Mouse (Mus musculus) forebrain, embryonic 11.5 days (tissue): ENCODE measurements at regions not wholly inside any gene's neighbourhood (a gene's known extent, or its start where the extent isn't known, plus 50 kb on each side); places are given as distances from the start of the nearest gene placed in this dataset.

ENCODE experiments used
- ATAC-seq: fragments of 200-750 bp; cut with Nextera tagmentation; replicated peaks from 2 replicates; pipeline ENCODE4 v1.8.0; 2017; ENCODE audit warnings: moderate TSS enrichment; ENCODE audit not compliant: low FRiP score
- DNase-seq: peaks from one replicate; pipeline ENCODE4 v3.0.0-alpha.2; 2017; ENCODE audit warnings: low spot score
- H3K27ac ChIP-seq: fragments of 300-500 bp; sonication (generic); 2 replicates; pipeline ENCODE4 v1.5.1; 2014; ENCODE audit warnings: low read depth, low read length
- H3K27me3 ChIP-seq: fragments of 300-500 bp; sonication (generic); 2 replicates; pipeline ENCODE4 v1.6.1; 2014; ENCODE audit warnings: mild to moderate bottlenecking, low read length, mixed read lengths; ENCODE audit not compliant: control insufficient read depth, insufficient read depth
- H3K36me3 ChIP-seq: fragments of 300-500 bp; sonication (generic); 2 replicates; pipeline ENCODE4 v1.6.1; 2014; ENCODE audit warnings: mild to moderate bottlenecking, low read length, moderate library complexity, mixed read lengths; ENCODE audit not compliant: control insufficient read depth, insufficient read depth
- H3K4me1 ChIP-seq: fragments of 300-500 bp; sonication (generic); replicated peaks from 2 replicates; pipeline ENCODE4 v1.6.1; 2014; ENCODE audit warnings: low read length, mixed read lengths; ENCODE audit not compliant: control insufficient read depth, insufficient read depth
- H3K4me2 ChIP-seq: fragments of 300-500 bp; sonication (generic); 2 replicates; pipeline ENCODE4 v1.6.1; 2014; ENCODE audit warnings: low read depth, mild to moderate bottlenecking, low read length, moderate library complexity, mixed read lengths; ENCODE audit not compliant: severe bottlenecking
- H3K4me3 ChIP-seq: fragments of 300-500 bp; sonication (generic); 2 replicates; pipeline ENCODE4 v1.5.1; 2014; ENCODE audit warnings: low read depth, low read length
- H3K9ac ChIP-seq: fragments of 300-500 bp; sonication (generic); 2 replicates; pipeline ENCODE4 v1.6.1; 2014; ENCODE audit warnings: low read length
- H3K9me3 ChIP-seq: fragments of 300-500 bp; sonication (generic); 2 replicates; pipeline ENCODE4 v1.6.1; 2016; ENCODE audit warnings: low read length, mixed read lengths; ENCODE audit not compliant: control insufficient read depth
- WGBS: fragments of 180-500 bp; shearing (Covaris S2); extraction: QIAGEN DNeasy Blood & Tissue Kit; methylation state at CpG from one replicate; pipeline ENCODE4 v1.1.7; 2014; 5-methylcytosine and 5-hydroxymethylcytosine counted together

DNA sequence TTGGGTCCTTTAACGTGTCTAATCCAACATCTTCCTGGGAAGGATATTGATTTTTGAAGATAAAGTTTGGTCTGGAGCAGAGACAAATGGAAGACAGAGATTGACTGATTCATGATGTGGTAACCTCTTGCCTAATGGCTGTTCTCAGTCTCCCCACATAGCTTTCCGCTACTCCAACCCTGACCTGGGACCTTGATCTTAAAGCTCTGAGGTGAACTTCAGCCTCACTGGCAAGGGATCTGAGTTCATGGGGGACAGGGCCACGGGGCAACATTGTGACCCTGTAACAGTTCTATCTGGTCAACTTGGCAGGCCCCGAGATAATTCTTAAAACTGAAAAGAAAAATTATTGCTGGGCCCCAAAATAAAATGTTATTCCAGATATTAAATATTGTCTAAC is 107.5 kb upstream of the Rad23b start:
- Histone ChIP-seq H3K4me3 (no peak overlapping the region), H3K9me3 (no peaks in the 10 kb centered on the region), H3K27ac (no peak overlapping the region), H3K4me1 (peaks cover 5% of the 10 kb centered on the region), H3K4me2 (no peak overlapping the region), H3K27me3 (no peaks in the 10 kb centered on the region), H3K36me3 (no peaks in the 10 kb centered on the region), H3K9ac (no peak overlapping the region)
- ATAC-seq = no peak
- no peak for DNase-seq
- 84% methylated on average over 4 of the region's 4 CpGs for WGBS

DNA sequence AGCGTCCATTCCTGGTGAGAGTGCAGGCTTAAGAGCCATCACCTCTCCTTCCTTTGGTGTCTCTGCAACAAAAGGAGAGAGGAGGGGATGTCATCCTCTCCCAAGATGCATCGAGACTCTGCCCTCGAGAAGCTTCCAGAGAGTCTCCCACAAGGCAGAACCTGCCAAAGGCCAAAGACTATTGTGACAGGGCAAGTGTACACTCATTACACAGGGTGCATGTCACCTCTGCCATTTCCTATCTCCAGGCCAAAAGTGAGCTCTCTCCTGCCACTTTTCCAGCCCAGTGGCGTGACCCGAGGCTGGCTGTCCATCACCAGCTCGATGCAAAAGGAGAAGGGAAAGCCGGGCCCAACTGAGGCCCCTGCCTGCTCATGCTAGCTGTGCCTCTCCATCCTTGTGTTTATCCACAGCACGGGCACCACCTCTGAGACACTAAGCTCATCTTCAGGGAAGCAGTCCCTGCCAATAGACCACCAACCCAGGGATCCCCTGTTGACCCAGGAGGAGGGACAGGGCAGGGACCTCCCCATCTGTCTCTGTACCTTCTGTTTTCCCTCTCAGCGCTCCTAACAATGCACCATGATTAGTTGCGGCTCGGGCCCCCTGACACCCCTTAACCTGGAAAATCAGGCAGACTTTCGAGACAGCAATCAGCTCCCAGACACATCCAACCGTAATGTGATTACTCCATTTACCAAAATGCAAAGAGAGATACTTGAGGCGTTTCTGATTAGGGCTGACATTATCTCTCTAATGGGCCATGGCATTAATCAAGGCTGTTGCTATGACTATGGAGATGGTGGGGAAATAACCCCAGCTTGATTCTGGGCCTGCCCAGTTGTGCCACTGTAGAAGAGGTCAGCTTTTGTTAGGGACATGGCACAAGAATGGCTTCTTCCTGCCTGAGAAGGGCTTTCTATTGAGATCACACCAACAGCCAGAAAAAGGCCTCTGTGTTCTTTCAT is 106.5 kb upstream of the Rad23b start:
- no peak overlapping the region for H3K4me3 ChIP-seq
- no peaks in the 10 kb centered on the region for H3K36me3 ChIP-seq
- H3K9me3 ChIP-seq = no peaks in the 10 kb centered on the region
- H3K4me2 ChIP-seq = no peak overlapping the region
- 58% methylated on average over 14 of the region's 14 CpGs for WGBS
- H3K27me3 ChIP-seq = no peaks in the 10 kb centered on the region
- DNase-seq (no peak), ATAC-seq (no peak)
- no peak overlapping the region for H3K27ac ChIP-seq
- H3K4me1 ChIP-seq = peaks cover 5% of the 10 kb centered on the region
- no peak overlapping the region for H3K9ac ChIP-seq

DNA sequence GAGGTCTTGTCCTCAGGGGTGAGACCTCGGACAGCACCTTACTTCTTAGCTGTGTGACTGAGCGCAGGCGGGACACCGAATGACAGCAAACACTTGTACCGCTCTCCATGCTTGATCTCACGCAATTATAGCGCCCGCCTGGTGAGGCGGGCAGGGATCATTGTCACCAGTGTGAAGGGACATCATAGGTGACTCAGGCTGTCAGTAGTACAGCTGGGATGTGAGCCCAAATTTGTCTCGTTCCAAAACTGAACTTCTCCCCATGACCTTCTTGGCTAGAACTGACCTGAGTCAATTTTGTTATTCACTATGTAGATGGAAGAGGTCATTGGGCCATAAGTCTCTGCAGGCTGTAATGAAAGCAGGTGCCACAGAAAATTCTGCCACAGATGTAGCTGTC is 104.1 kb upstream of the Rad23b start:
- 83% methylated on average over 10 of the region's 10 CpGs for WGBS
- Histone ChIP-seq H3K36me3 (no peaks in the 10 kb centered on the region), H3K27ac (no peak overlapping the region), H3K9ac (no peak overlapping the region), H3K9me3 (no peaks in the 10 kb centered on the region), H3K27me3 (no peaks in the 10 kb centered on the region), H3K4me2 (no peak overlapping the region), H3K4me1 (peaks cover 4% of the 10 kb centered on the region), H3K4me3 (no peak overlapping the region)
- ATAC-seq (no peak), DNase-seq (no peak)

DNA sequence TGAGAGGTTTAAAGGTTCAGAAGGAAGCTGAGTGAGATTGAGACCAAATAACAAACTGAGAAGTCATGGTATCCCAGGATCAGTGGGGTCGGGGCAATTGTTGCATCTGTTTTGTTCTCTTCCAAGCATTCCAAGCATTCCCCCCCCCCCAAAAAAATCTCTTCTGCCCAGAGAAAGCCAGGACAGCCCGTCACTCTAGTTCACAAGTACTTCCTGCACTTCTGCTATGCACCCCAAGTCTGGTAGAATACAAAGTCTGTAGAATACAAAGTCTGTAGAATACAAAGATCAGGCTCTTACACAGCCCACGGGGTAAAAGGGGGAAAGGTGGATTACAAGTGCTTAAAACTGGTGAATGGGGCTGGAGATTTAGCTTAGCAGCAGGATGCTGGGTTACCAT is 99.5 kb upstream of the Rad23b start:
- WGBS = 4% methylated on average over 3 of the region's 3 CpGs
- peaks cover 2% of the 10 kb centered on the region; the same call in 1 of the 2 replicates for H3K4me1 ChIP-seq
- no peaks in the 10 kb centered on the region for H3K9me3 ChIP-seq
- H3K9ac ChIP-seq = no peak overlapping the region
- no peaks in the 10 kb centered on the region for H3K27me3 ChIP-seq
- H3K27ac ChIP-seq = no peak overlapping the region
- no peak for DNase-seq
- H3K4me2 ChIP-seq = no peak overlapping the region
- H3K4me3 ChIP-seq = no peak overlapping the region
- ATAC-seq = no peak
- no peaks in the 10 kb centered on the region for H3K36me3 ChIP-seq

DNA sequence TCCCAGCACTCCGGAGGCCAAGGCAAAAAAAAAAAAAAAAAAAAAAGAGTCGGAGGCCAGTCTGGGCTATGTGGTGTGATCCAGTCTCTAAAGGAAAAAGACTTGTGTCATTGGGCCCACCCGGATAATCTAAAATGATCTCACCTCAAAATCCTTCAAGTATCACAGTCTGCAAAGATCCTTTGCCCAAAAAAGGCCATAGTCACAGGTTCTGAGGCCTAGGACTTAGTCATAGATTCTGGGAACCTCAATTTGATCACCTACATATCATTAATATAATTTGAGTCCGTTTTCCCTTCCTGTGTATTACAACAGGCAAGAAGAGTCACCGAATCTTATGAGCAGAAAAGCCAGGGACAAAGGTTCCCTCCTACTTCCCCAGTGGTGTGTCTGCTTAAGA is 98.3 kb upstream of the Rad23b start:
- ATAC-seq (no peak), DNase-seq (no peak)
- Histone ChIP-seq H3K36me3 (no peaks in the 10 kb centered on the region), H3K27me3 (no peaks in the 10 kb centered on the region), H3K4me2 (no peak overlapping the region), H3K9me3 (no peaks in the 10 kb centered on the region), H3K4me1 (peaks cover 2% of the 10 kb centered on the region; the same call in 1 of the 2 replicates), H3K27ac (no peak overlapping the region), H3K4me3 (no peak overlapping the region), H3K9ac (no peak overlapping the region)
- 68% methylated on average over 5 of the region's 5 CpGs for WGBS

DNA sequence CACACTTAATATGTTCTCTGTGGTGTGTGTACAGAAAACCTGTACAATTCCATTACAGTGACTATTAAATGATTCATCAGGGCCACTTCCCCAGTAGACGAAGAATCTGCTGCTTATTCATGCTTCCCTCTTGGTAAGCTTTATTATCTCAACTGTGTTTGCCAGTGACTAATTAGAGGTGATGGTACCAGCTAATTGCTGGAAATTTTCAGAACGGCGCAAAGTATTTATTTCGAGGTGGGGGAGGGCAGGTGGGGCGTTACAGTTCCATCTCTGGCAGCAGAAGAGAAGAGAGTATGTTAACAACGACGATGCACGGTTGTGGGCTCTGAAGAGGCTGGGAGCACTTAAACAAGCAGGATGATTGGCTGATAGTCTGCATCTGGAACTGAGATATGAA is 96.1 kb upstream of the Rad23b start:
- Histone ChIP-seq H3K27me3 (no peaks in the 10 kb centered on the region), H3K9me3 (no peaks in the 10 kb centered on the region), H3K27ac (no peak overlapping the region), H3K4me1 (0 out of 2 replicates have a peak, but pooled peaks cover 2% of the 10 kb centered on the region), H3K9ac (no peak overlapping the region), H3K4me3 (no peak overlapping the region), H3K4me2 (no peak overlapping the region), H3K36me3 (no peaks in the 10 kb centered on the region)
- 76% methylated on average over 8 of the region's 8 CpGs for WGBS
- ATAC-seq (no peak; the same call in 1 of the 2 replicates), DNase-seq (no peak)

DNA sequence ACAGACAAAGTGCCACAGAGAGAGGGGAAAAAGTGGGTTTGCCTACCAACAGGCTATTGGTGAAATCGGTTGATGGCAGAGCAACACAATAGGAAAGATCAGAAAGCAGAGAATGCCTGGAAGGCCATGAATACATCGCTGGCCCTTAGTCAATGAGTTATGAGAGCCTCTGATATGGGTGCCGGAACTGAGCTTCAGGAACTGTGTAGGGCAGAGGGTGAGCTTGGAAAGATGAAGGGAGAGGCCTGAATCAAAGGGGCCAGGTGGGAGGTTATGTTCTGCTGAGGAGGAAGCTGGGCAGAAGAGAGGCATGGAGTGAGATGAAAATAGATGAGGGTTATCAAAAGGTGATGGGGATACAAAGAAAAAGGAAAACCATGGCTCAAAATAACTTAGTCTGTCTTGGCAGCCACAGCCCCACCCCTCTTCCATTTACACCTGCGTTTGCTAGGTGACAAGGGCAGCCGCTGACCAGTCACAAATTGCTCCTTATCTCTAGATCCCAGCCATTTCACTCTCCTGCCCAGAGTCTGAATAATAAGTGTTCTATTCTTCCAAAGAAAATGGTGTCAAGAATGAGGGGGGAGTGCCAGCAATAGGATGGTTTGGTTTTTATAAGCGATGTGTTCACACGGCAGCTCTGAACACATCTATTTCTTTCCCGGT is 77.7 kb upstream of the Rad23b start:
- WGBS = 88% methylated on average over 8 of the region's 8 CpGs
- DNase-seq = no peak

DNA sequence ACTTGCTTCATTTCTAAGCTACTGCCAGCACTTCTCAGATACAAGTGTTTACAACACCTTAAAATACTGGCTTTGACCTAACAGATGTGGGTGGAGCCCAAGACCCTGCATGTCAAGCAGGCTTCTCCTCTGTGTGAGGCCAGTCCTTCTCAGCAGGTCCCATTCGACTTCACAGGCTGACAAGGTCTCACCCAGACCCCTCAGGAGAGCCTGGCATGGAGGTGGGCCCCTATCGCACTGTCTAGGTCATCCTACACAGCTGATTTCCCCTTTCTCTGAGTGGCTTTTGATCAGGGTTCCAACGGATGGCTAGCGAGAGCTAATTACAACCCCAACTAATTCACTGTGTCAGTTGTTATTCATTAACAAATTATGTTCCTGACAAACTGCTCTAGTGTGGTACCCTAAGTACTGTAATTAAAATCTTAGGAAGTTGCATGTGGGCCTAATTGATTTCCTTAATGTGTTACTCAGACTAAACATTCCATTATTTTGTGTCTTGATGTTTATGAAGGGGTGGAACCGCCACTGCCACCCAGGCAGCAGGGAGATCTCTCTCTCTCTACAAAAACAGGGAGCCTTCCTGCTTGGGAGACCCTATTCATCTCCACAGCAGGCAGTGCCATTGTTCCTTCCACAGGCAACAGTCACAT is 73.4 kb upstream of the Rad23b start:
- ATAC-seq = no peak; the same call in 1 of the 2 replicates
- Histone ChIP-seq H3K4me1 (0 out of 2 replicates have a peak, but pooled peaks cover 3% of the 10 kb centered on the region), H3K9me3 (no peaks in the 10 kb centered on the region; the same call in 1 of the 2 replicates), H3K36me3 (no peaks in the 10 kb centered on the region), H3K4me3 (no peak overlapping the region), H3K9ac (no peak overlapping the region), H3K27me3 (no peaks in the 10 kb centered on the region; the same call in 1 of the 2 replicates), H3K27ac (no peak overlapping the region), H3K4me2 (no peak overlapping the region)
- DNase-seq = no peak
- 9% methylated on average over 5 of the region's 5 CpGs for WGBS

More for the DNA sequence above, 77.7 kb upstream of the Rad23b start:
- Histone ChIP-seq H3K36me3 (no peaks in the 10 kb centered on the region), H3K27me3 (no peaks in the 10 kb centered on the region; the same call in 1 of the 2 replicates), H3K9ac (no peak overlapping the region), H3K4me1 (0 out of 2 replicates have a peak, but pooled peaks cover 3% of the 10 kb centered on the region), H3K27ac (no peak overlapping the region), H3K4me2 (no peak overlapping the region), H3K9me3 (no peaks in the 10 kb centered on the region), H3K4me3 (no peak overlapping the region)
- ATAC-seq = no peak
